Mouse (Mus musculus) layer of hippocampus, adult 8-10 months (tissue): ENCODE data around the gene Scrn1. TPM values are rescaled to one million over a fixed set of nuclear protein-coding genes. Genes with fewer than 3 reads are reported as not detected.

Source experiments
- DNase-seq, 2 experiments: peaks; one replicate each; pipeline ENCODE4 v3.0.0; 2022; ENCODE audit warnings: low spot score in 2 of 2
- total RNA-seq, 4 experiments: library from RNA; stranded (reverse); gene quantifications; 2 replicates each; pipeline ENCODE4 v1.2.4; 2022

The Scrn1 gene
- total RNA-seq, 4 experiments from 2014 or later: 101 to 107 (median 103) TPM

DNA sequence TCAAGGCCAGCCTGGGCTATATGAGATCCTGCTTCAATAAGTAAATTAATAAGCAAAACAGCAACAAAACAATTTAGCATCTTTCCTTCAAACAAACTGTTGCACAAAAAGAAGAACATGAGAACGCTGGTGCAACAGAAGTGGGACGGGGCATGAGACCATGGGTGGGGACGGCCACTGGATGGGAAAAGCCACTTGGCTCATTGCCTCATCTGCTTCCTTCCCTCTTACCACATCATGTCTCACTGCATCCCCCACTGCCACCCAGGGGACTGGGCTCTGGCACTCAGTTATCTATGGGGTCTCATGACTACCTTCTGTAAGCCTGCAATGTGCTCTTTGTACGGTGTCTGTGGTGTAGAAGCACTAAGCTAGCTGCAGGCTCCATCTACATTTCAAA lies 30.8 kb downstream of the Scrn1 start:
- DNase-seq: no peak

DNA sequence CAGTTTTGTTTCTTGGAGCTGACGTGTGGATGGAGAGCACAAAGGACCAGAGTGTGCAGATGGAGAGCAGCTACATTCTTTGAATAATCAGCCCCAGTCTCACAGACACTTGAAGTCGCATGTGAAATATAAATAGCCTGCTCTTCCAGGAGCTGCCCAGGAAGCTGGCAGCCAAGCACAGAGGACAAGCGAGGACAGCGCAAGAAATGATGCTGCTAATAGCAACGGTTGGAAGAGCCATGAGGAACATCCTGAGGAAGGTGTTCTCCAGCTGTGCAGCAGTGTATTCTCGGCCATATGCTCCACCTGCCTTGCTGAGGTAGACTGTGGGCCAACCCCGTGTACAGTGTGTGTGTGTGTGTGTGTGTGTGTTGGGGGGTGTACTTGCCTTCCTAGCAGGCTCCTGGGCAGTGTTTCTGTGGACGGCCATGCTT lies 35.2 kb downstream of the Scrn1 start:
- DNase-seq: no peak

- no peak for DNase-seq
These were observed 36.1 kb downstream of the Scrn1 start for GRCm38 (mm10) chr6:54530182-54530581.

DNA sequence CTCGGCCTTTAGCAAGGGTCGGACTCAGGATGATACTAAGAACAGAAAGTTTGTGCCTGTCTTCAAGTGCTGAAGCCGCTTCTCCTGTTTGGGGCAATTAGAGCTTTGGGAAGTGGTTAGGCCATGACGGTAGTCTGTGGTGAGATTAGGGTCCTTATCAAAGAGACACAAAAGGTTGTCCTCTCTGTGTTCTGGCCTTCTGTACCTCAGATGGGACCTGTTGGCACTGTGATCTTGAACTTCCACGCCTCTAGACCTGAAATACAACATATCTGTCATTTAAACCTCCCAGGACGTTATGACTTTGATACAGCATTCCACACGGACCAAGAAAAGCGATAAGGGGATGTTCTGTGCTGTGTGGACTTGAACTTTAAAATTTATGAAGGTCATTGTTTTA lies 37.6 kb downstream of the Scrn1 start:
- no peak for DNase-seq

- DNase-seq: no peak
These were observed 47.5 kb downstream of the Scrn1 start for GRCm38 (mm10) chr6:54518758-54519157.

- DNase-seq: no peak
These were observed 49.7 kb downstream of the Scrn1 start for GRCm38 (mm10) chr6:54516512-54517134.

GRCm38 (mm10) chr6:54512256-54512655 lies 54.0 kb downstream of the Scrn1 start:
- no peak for DNase-seq

DNA sequence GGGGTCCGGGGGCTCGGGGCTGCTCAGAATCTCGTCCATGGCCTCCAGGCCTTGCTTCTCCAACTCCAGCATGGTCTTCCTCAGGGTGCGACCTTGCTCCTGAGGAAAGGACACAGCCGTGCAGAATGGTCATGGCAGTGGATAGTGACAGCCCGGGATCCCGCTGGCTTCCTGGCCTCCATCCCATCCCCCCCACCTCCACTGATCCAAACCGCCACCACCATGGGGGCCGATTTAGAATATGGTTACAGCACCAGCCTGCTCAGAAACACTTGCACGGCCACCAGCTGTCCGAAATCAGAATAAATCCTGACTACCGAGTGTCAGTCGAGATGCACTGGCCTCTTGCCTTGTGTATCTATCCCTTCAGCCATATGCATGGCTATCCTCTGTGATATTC lies 57.0 kb downstream of the Scrn1 start:
- DNase-seq: no peak

DNA sequence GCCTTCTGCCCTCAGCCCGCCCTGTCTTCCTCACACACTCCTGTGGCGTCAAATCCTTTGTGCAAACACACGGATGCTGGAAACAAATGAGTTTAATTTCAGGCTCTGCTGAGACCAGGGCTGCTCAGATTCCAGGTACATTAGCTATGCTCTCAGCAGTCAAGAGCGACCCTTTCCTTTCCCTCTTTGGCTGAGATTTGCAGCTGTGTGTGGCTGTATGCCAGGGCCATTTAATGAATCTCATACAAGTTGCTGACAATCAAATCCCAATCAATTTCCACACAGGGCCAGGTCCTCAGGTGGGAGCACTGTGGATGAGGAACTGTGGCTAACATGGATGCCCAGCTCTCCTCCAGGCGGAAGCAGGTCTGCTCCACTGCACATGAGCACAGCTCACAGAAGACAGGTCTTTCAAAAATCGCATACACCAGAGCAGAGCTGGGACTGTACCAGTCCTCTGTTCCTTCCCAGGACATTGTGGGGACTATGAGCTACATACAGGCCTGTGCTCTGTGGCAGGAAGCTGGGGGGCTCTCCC lies 58.0 kb downstream of the Scrn1 start:
- DNase-seq: no peak

GRCm38 (mm10) chr6:54507808-54508207 lies 58.5 kb downstream of the Scrn1 start:
- no peak for DNase-seq

- peak in 1 of 2 experiments; percentile 48 for DNase-seq
These were observed 59.3 kb downstream of the Scrn1 start for GRCm38 (mm10) chr6:54507002-54507401.

GRCm38 (mm10) chr6:54506318-54506717 lies 60.0 kb downstream of the Scrn1 start:
- DNase-seq: peak in 1 of 2 experiments; percentile 33

DNA sequence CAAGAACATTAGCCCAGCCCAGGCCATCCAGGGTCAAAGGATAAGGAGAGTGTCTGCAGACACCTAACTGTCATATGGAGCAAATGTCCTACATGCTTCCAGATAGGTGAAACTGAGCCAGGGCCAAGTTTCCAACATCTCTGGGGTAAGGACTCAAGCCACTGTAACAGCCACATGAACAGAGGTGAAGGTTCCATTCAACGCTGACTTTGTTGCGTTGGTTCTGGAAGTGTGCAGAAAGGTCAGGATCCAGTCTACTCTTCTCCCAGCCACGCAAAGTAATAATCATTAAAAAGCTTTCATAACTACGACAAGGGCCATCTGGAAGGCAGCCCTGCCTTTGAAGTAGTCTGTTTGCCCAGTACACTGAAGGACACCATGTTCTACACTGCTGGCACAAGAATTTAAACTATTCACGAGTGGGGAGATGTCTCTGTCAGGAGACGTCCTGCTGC lies 63.6 kb downstream of the Scrn1 start:
- DNase-seq: no peak

DNA sequence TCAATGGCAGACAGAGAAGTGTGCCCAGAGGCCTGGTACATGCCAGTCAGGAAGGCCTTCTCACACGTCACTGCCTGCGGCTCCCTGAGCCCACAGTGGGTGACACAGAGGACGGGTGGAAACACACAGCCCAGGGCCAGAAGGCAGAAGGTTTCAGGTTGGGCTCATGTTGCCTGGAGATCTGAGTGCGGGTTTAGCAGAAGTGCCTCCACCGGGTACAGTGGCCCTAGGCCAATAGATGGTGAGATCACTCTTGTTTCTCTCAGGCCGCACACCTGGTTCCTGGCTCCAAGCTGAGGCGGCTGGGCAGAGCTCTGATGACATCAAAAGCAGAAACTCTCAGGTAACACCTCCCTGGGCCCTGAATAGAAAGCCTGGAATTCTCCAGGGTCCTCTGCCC lies 70.1 kb downstream of the Scrn1 start:
- no peak for DNase-seq

- no peak for DNase-seq
These were observed 71.5 kb downstream of the Scrn1 start for GRCm38 (mm10) chr6:54494612-54495398.

- no peak for DNase-seq
These were observed 72.2 kb downstream of the Scrn1 start for GRCm38 (mm10) chr6:54494097-54494496.

DNA sequence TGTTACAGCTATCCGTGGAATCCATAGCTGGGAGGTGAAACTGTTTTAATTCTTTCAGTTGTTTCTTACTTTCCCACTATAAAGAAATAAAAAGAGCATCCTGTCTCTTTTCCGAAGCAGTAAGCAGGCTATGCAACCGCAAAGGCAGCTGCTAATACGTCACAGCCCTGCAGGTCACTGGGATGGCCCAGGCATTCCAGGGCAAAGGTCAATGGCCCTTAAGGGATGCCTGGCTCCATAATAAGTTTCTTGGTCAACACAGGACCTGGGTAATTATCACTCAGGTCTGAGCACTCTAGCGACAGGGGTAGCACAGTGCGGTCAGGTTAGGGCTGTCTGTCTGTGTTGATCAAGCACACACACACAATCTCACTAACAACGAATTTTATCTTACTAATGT lies 75.2 kb downstream of the Scrn1 start:
- no peak for DNase-seq

- DNase-seq: no peak
These were observed 80.2 kb downstream of the Scrn1 start for GRCm38 (mm10) chr6:54485973-54486569.

DNA sequence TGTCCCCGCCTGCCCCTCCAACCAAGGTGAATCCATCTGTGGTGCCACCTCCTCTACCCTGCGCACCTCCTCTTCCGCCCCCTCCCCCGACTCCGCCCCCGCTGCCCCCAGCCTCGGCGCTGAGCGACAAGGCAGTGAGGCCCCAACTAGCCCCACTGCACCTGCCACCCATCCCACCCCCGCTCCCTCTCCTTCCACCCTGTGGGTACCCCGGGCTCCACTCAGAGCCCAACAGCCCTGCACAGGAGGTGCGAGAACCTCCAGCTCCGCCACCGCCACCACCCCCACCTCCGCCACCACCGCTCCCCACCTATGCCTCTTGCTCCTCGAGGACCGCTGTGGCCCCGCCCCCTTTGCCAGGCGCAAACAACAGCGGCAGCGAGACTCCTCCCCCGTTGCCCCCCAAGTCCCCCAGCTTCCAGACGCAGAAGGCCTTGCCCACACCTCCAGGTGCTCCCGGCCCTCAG lies 80.8 kb downstream of the Scrn1 start:
- DNase-seq: no peak

- no peak for DNase-seq
These were observed 81.3 kb downstream of the Scrn1 start for GRCm38 (mm10) chr6:54485000-54485399.

- DNase-seq: no peak
These were observed 84.7 kb downstream of the Scrn1 start for GRCm38 (mm10) chr6:54481390-54482112.
